Mouse (Mus musculus) forebrain, embryonic 16.5 days (tissue): ENCODE results near the gene Ddit4. TPM values are rescaled to one million over a fixed set of nuclear protein-coding genes. Genes with fewer than 3 reads are reported as not detected.
A peak's percentile ranks its signal among the peaks of the same experiment; 100 is the strongest.

Experiments used
- ATAC-seq: fragments of 200-750 bp; cut with Nextera tagmentation; 2 replicates; pipeline ENCODE4 v1.8.0; 2017; ENCODE audit warnings: mild to moderate bottlenecking, moderate library complexity
- H3K27ac ChIP-seq: fragments of 300-500 bp; sonication (generic); 2 replicates; pipeline ENCODE4 v1.5.1; 2014; ENCODE audit warnings: low read length, control low read depth
- H3K27me3 ChIP-seq: fragments of 300-500 bp; sonication (generic); replicated peaks from 2 replicates; pipeline ENCODE4 v1.6.1; 2014; ENCODE audit warnings: low read length; ENCODE audit not compliant: control insufficient read depth, insufficient read depth
- H3K36me3 ChIP-seq: fragments of 300-500 bp; sonication (generic); 2 replicates; pipeline ENCODE4 v1.6.1; 2014; ENCODE audit not compliant: control insufficient read depth, insufficient read depth
- H3K4me1 ChIP-seq: fragments of 300-500 bp; sonication (generic); replicated peaks from 2 replicates; pipeline ENCODE4 v1.6.1; 2014; ENCODE audit warnings: low read length; ENCODE audit not compliant: control insufficient read depth, insufficient read depth
- H3K4me2 ChIP-seq: fragments of 300-500 bp; sonication (generic); 2 replicates; pipeline ENCODE4 v1.6.1; 2014; ENCODE audit warnings: mild to moderate bottlenecking, low read length, control low read depth
- H3K4me3 ChIP-seq: fragments of 300-500 bp; sonication (generic); replicated peaks from 2 replicates; pipeline ENCODE4 v1.5.1; 2014; ENCODE audit warnings: mild to moderate bottlenecking, low read length, control low read depth
- H3K9ac ChIP-seq: fragments of 300-500 bp; sonication (generic); replicated peaks from 2 replicates; pipeline ENCODE4 v1.6.1; 2014; ENCODE audit warnings: low read depth, low read length, control low read depth
- H3K9me3 ChIP-seq: fragments of 300-500 bp; sonication (generic); 2 replicates; pipeline ENCODE4 v1.6.1; 2016; ENCODE audit warnings: low read length; ENCODE audit not compliant: control insufficient read depth
- WGBS: fragments of 180-500 bp; shearing (Covaris S2); extraction: QIAGEN DNeasy Blood & Tissue Kit; methylation state at CpG from one replicate; pipeline ENCODE4 v1.1.7; 2014; 5-methylcytosine and 5-hydroxymethylcytosine counted together
- polyA plus RNA-seq: library from polyadenylated mRNA; unstranded; fragments of >200 nt; fragmentation: Nextera tagmentation; extraction: Ambion mirVana; gene quantifications from 2 replicates; pipeline ENCODE4 v1.2.1, GENCODE M21; 2015

The Ddit4 gene
- polyA plus RNA-seq, 1 experiment from 2014 or later: 75.5 TPM

DNA sequence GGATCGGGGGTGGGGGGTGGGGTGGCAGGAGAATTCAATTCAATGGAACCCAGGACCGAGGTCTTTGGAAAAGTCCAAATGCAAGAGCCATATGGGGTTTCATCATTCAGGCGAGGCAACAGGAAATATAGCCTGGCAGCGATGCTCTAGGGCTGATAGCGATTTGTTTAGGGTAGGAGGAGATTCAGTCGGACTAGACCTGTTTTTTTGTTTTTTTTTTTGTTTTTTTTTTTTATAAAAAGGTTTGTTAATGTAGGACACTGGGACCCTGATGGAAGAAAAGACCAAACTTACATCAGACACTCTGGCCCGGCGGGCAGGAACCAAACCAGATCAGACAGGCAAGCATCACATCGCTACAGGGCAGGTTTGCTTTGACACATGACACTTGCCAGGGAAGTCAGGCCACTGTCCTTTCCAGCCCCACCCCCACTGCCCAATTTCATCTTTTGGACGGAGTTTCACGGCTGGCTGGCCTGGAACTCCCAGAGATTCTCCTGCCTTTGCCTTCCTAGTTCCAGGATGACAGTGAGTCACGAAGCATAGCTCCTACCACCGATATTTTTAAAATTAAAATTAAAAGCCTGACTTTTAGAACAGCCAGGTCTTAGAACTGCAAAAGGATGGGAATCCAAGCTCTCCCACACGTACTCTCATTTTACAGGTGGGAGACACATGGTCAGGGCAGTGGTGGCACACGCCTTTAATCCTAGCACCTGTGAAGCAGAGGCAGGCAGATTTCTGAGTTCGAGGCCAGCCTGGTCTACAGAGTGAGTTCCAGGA, 1.3 kb upstream of the Ddit4 start:
- no peak for ATAC-seq
- no peaks in the 10 kb centered on the region for H3K27me3 ChIP-seq
- no peaks in the 10 kb centered on the region for H3K9me3 ChIP-seq
- H3K4me3 ChIP-seq: peak overlapping the region; percentile 100
- WGBS: 23% methylated on average over 16 of the region's 16 CpGs
- H3K36me3 ChIP-seq: no peaks in the 10 kb centered on the region
- H3K27ac ChIP-seq: peak overlapping the region; percentile 98
- H3K4me2 ChIP-seq: peak overlapping the region; percentile 93
- peak overlapping the region; percentile 81 for H3K9ac ChIP-seq
- H3K4me1 ChIP-seq: peaks cover 51% of the 10 kb centered on the region

- H3K4me3 ChIP-seq: peak overlapping the region; percentile 100
- under 1% methylated on average over 31 of the region's 31 CpGs for whole genome bisulfite sequencing
- ATAC-seq: peak; percentile 39
- no peaks in the 10 kb centered on the region for H3K9me3 ChIP-seq
- H3K27ac ChIP-seq: peak overlapping the region; percentile 98
- no peaks in the 10 kb centered on the region for H3K36me3 ChIP-seq
- peak overlapping the region; percentile 93 for H3K4me2 ChIP-seq
- no peaks in the 10 kb centered on the region for H3K27me3 ChIP-seq
- peak overlapping the region; percentile 81 for H3K9ac ChIP-seq
- peaks cover 44% of the 10 kb centered on the region for H3K4me1 ChIP-seq
These were observed 632 bp upstream of the Ddit4 start for GRCm38 (mm10) chr10:59952152-59952780.

DNA sequence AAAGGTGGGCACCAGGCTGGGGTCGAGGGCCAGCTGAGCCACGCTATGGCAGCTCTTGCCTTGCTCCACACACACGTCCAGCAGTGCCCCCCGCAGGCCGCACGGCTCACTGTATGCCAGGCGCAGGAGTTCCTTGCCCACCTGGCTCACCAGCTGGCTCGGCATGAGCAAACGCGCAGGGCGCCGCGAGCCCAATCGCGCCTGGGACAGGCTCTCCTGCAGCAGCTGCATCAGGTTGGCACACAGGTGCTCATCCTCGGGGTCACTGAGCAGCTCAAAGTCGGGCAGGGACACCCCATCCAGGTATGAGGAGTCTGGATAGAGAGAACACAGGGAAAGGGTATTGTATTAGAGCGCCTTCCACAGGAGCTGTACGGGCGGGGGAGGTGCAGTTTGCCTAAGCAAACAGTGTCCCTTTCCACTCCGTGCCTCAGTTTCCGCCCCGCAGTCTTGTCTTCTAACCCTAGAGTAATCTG, 880 bp downstream of the Ddit4 start:
- H3K4me1 ChIP-seq: peaks cover 34% of the 10 kb centered on the region
- H3K27ac ChIP-seq: peak overlapping the region; percentile 93
- no peaks in the 10 kb centered on the region for H3K9me3 ChIP-seq
- H3K4me2 ChIP-seq: peak overlapping the region; percentile 93
- H3K4me3 ChIP-seq: peak overlapping the region; percentile 100
- H3K36me3 ChIP-seq: no peaks in the 10 kb centered on the region
- H3K27me3 ChIP-seq: no peaks in the 10 kb centered on the region
- peak overlapping the region; percentile 96 for H3K9ac ChIP-seq
- 0% methylated on average over 23 of the region's 23 CpGs for WGBS
- peak; percentile 32 for ATAC-seq

DNA sequence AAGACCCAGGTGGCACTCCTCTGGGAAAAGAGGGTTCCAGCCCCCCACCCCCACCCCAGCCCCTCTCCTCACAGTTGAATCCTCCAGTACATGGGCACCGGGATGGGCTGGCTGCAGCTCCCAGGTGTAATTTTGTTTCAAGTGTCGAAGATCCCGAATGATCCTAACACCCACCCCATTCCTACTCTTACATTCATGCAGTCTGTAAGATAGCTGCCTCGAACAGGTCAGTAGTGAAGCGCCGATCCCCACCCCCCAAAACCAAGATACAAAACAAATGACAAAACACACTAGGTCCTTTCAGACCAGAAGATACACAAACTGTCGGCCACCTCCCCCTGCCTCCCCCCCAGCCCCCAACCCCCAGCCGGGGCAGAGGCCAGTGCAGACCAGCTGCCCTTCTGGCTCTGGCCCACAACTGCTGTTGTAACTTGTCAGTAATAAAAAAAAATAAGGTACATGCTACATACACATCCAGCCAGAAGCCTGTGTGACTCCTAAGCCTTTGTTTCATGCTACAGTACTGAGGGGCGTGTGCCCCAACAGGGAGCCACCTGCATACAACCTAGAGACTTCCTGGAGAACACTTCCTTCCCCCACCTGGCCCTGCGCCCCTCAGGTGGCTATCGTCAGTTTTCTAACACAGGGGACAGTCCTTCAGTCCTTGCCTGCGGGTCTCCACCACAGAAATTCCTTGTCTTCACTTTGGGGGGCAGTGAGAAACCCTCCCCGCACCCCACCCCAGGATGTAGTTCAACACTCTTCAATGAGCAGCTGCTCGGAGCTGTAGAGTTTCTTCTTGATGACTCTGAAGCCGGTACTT, 1.6 kb downstream of the Ddit4 start:
- 36% methylated on average over 15 of the region's 15 CpGs for WGBS
- Histone ChIP-seq H3K27me3 (no peaks in the 10 kb centered on the region), H3K36me3 (no peaks in the 10 kb centered on the region), H3K4me3 (peak overlapping the region; percentile 100), H3K4me2 (peak overlapping the region; percentile 93), H3K9me3 (no peaks in the 10 kb centered on the region), H3K4me1 (peaks cover 34% of the 10 kb centered on the region), H3K9ac (peak overlapping the region; percentile 96), H3K27ac (peak overlapping the region; percentile 93)
- no peak for ATAC-seq

DNA sequence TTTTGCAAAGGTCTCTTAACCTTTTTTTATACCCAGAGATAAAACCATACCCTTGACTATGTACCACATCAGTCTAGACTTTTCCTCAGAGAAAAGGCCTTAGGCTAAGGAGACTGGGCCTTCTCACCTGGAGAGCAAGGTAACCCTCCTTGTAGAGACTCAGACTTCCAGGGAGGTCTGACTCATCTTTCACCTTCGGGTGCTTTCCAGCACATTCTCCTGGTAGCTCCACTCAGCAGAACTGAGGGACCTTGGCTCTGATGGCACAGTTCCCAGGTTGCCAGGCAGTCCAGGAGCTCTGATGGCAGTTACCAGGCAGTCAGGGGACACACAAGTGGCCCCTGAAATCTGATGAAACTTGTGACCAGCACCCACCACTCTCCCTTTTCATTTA, 2.4 kb downstream of the Ddit4 start:
- H3K9ac ChIP-seq: peak overlapping the region; percentile 96; the same call in 1 of the 2 replicates
- WGBS: 82% methylated on average over 1 of the region's 1 CpGs

GRCm38 (mm10) chr10:59948363-59949254, 3.0 kb downstream of the Ddit4 start:
- WGBS: 50% methylated on average over 6 of the region's 6 CpGs
- peaks cover 37% of the 10 kb centered on the region for H3K4me1 ChIP-seq
- no peaks in the 10 kb centered on the region for H3K9me3 ChIP-seq
- H3K4me3 ChIP-seq: no peak overlapping the region; the same call in 1 of the 2 replicates
- H3K9ac ChIP-seq: no peak overlapping the region; the same call in 1 of the 2 replicates
- peak overlapping the region; percentile 39; the same call in 1 of the 2 replicates for H3K27ac ChIP-seq
- H3K36me3 ChIP-seq: no peaks in the 10 kb centered on the region
- peak overlapping the region; percentile 93 for H3K4me2 ChIP-seq
- no peak for ATAC-seq
- no peaks in the 10 kb centered on the region for H3K27me3 ChIP-seq

More for the DNA sequence above, 2.4 kb downstream of the Ddit4 start:
- H3K36me3 ChIP-seq: no peaks in the 10 kb centered on the region
- no peak for ATAC-seq
- no peaks in the 10 kb centered on the region for H3K9me3 ChIP-seq
- peaks cover 34% of the 10 kb centered on the region for H3K4me1 ChIP-seq
- peak overlapping the region; percentile 39; the same call in 1 of the 2 replicates for H3K27ac ChIP-seq
- peak overlapping the region; percentile 100 for H3K4me3 ChIP-seq
- peak overlapping the region; percentile 93 for H3K4me2 ChIP-seq
- no peaks in the 10 kb centered on the region for H3K27me3 ChIP-seq

GRCm38 (mm10) chr10:59947296-59948073, 4.1 kb downstream of the Ddit4 start:
- ATAC-seq: no peak
- H3K36me3 ChIP-seq: no peaks in the 10 kb centered on the region

GRCm38 (mm10) chr10:59946362-59946761, 5.3 kb downstream of the Ddit4 start:
- no peaks in the 10 kb centered on the region for H3K27me3 ChIP-seq
- no peaks in the 10 kb centered on the region for H3K36me3 ChIP-seq
- no peak for ATAC-seq
- H3K27ac ChIP-seq: no peak overlapping the region
- 96% methylated on average over 5 of the region's 5 CpGs for WGBS
- no peak overlapping the region for H3K4me3 ChIP-seq
- H3K4me2 ChIP-seq: no peak overlapping the region
- peaks cover 46% of the 10 kb centered on the region for H3K4me1 ChIP-seq
- H3K9ac ChIP-seq: no peak overlapping the region
- no peaks in the 10 kb centered on the region for H3K9me3 ChIP-seq

More at GRCm38 (mm10) chr10:59947296-59948073, 4.1 kb downstream of the Ddit4 start:
- Histone ChIP-seq H3K4me1 (peaks cover 41% of the 10 kb centered on the region), H3K4me2 (no peak overlapping the region), H3K27me3 (no peaks in the 10 kb centered on the region), H3K9me3 (no peaks in the 10 kb centered on the region), H3K4me3 (no peak overlapping the region), H3K27ac (no peak overlapping the region), H3K9ac (no peak overlapping the region)
- 62% methylated on average over 7 of the region's 7 CpGs for WGBS
